Mouse (Mus musculus): ENCODE results near the gene Pttg1ip. TPM values are rescaled to one million over a fixed set of nuclear protein-coding genes. Genes with fewer than 3 reads are reported as not detected.

Pttg1ip gene
- total RNA-seq, 2 experiments from 2014 or later, result 37.0 to 39.0 TPM

- ATAC-seq (replicated peaks; ENCODE audit: poor library complexity, severe bottlenecking), result no peak
Observed at GRCm38 (mm10) chr10:77565005-77565404, 16.5 kb upstream of the Pttg1ip start.

- ATAC-seq (replicated peaks; ENCODE audit: poor library complexity, severe bottlenecking), result peak; percentile 83
Observed at GRCm38 (mm10) chr10:77566651-77567050, 14.9 kb upstream of the Pttg1ip start.

GRCm38 (mm10) chr10:77569481-77569880 is 12.0 kb upstream of the Pttg1ip start:
- ATAC-seq (replicated peaks; ENCODE audit: poor library complexity, severe bottlenecking), result no peak

GRCm38 (mm10) chr10:77569973-77570658 is 11.4 kb upstream of the Pttg1ip start:
- no peak for ATAC-seq (replicated peaks; ENCODE audit: poor library complexity, severe bottlenecking)

GRCm38 (mm10) chr10:77572225-77572624 is 9.3 kb upstream of the Pttg1ip start:
- ATAC-seq (replicated peaks; ENCODE audit: poor library complexity, severe bottlenecking), result peak; percentile 56; the same call in 1 of the 2 replicates

- ATAC-seq (replicated peaks; ENCODE audit: poor library complexity, severe bottlenecking), result no peak
Observed at GRCm38 (mm10) chr10:77573162-77573561, 8.4 kb upstream of the Pttg1ip start.

GRCm38 (mm10) chr10:77580027-77580920 is 1.2 kb upstream of the Pttg1ip start:
- ATAC-seq (replicated peaks; ENCODE audit: poor library complexity, severe bottlenecking), result no peak

- ATAC-seq (replicated peaks; ENCODE audit: poor library complexity, severe bottlenecking), result no peak
Observed at GRCm38 (mm10) chr10:77581023-77581407, 505 bp upstream of the Pttg1ip start.

- no peak for ATAC-seq (replicated peaks; ENCODE audit: poor library complexity, severe bottlenecking)
Observed at GRCm38 (mm10) chr10:77582285-77582618, 732 bp downstream of the Pttg1ip start.

GRCm38 (mm10) chr10:77583795-77584422 is 2.4 kb downstream of the Pttg1ip start:
- peak; percentile 66 for ATAC-seq (replicated peaks; ENCODE audit: poor library complexity, severe bottlenecking)

- no peak for ATAC-seq (replicated peaks; ENCODE audit: poor library complexity, severe bottlenecking)
Observed at GRCm38 (mm10) chr10:77586637-77587036, 5.1 kb downstream of the Pttg1ip start.

GRCm38 (mm10) chr10:77587091-77587775 is 5.7 kb downstream of the Pttg1ip start:
- ATAC-seq (replicated peaks; ENCODE audit: poor library complexity, severe bottlenecking), result no peak

GRCm38 (mm10) chr10:77588036-77588435 is 6.5 kb downstream of the Pttg1ip start:
- ATAC-seq (replicated peaks; ENCODE audit: poor library complexity, severe bottlenecking), result no peak

- ATAC-seq (replicated peaks; ENCODE audit: poor library complexity, severe bottlenecking), result 0 out of 2 replicates have a peak, but pooled peaks have one; percentile 11
Observed at GRCm38 (mm10) chr10:77589117-77589516, 7.6 kb downstream of the Pttg1ip start.

- no peak for ATAC-seq (replicated peaks; ENCODE audit: poor library complexity, severe bottlenecking)
Observed at GRCm38 (mm10) chr10:77589749-77590148, 8.2 kb downstream of the Pttg1ip start.

GRCm38 (mm10) chr10:77590812-77591211 is 9.3 kb downstream of the Pttg1ip start:
- ATAC-seq (replicated peaks; ENCODE audit: poor library complexity, severe bottlenecking), result peak; percentile 88

- ATAC-seq (replicated peaks; ENCODE audit: poor library complexity, severe bottlenecking), result no peak
Observed at GRCm38 (mm10) chr10:77591546-77591945, 10.0 kb downstream of the Pttg1ip start.

GRCm38 (mm10) chr10:77596060-77596459 is 14.5 kb downstream of the Pttg1ip start:
- ATAC-seq (replicated peaks; ENCODE audit: poor library complexity, severe bottlenecking), result no peak

- no peak for ATAC-seq (replicated peaks; ENCODE audit: poor library complexity, severe bottlenecking)
Observed at GRCm38 (mm10) chr10:77603021-77603420, 21.5 kb downstream of the Pttg1ip start.

GRCm38 (mm10) chr10:77604111-77604510 is 22.6 kb downstream of the Pttg1ip start:
- ATAC-seq (replicated peaks; ENCODE audit: poor library complexity, severe bottlenecking), result no peak

Data from granulocyte monocyte progenitor cell, adult 5-6 weeks (primary cell).